Mouse (Mus musculus) layer of hippocampus, adult 18-20 months (tissue): ENCODE results near the gene Limch1. TPM values are rescaled to one million over a fixed set of nuclear protein-coding genes. Genes with fewer than 3 reads are reported as not detected.

Experiments used
- DNase-seq, 2 experiments: peaks; one replicate each; pipeline ENCODE4 v3.0.0; 2022; ENCODE audit warnings: low spot score in 2 of 2
- total RNA-seq, 2 experiments: library from RNA; stranded (reverse); gene quantifications; 2 replicates each; pipeline ENCODE4 v1.2.3; 2021

The Limch1 gene
- total RNA-seq, 2 experiments from 2014 or later, result 122 to 133 TPM

DNA sequence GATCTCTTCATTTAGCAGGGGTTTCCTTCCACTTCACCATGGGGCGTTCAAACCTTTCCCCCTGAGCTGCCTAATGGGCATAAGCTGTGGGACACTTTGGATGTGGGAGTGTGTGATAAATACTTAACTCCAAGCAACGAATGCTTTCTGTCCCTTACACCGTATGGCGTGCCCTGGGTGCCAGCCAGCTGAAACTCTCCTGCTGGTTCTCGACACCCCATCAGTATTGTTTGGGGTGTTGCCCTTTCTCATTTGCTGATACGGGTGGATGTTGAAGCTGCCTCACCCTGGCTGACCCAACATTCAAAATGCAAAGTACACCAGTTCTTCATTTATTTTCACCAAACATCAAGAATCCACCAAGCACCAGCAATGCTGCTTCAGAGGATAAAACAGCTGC is 168.2 kb downstream of the Limch1 start:
- peak in 1 of 2 experiments; percentile 25 for DNase-seq

DNA sequence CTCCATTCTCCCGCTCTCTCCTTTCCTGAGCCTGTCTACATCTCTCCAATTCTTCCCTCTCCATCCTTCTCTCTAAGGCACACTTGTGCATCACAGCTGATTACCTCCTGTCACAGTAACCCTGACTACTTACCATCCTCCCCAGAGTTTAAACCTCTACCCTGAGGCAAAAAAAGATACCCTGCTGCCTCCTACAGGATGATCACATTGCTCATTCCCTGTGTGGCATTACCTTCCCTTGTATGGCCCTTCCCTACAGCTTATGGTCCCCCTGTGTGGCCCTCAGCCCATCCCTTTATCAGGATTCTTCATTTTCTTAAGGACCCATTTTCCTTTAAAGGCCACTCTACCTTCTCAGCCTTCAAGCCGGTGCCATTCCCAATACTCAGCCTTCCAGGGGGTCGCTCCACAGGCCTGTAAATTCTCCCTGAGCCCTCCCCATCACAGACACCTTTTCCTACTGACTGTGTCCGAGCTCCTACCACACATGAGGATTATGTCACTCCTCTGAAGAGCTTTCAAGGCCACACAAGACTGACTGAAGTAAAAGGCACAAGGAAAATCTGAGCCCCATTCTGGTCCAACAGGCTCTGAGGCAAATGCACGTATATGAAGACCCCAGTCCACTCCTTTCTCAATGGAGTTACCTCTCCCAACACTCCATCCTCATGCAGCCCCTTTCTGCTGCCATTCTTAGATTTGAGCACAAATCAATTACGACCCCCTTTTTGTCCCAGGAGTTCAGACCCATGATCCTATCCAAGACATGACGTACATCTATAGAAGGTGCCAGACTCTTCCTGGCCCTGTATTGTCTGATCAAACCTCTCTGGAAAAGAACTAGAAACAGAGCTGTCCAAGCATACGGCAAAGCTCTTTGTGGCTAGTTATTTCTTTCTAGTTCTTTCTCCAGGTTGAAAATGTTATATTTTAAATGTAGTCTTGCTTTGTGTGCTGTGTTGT is 172.0 kb downstream of the Limch1 start:
- DNase-seq, result no peak

DNA sequence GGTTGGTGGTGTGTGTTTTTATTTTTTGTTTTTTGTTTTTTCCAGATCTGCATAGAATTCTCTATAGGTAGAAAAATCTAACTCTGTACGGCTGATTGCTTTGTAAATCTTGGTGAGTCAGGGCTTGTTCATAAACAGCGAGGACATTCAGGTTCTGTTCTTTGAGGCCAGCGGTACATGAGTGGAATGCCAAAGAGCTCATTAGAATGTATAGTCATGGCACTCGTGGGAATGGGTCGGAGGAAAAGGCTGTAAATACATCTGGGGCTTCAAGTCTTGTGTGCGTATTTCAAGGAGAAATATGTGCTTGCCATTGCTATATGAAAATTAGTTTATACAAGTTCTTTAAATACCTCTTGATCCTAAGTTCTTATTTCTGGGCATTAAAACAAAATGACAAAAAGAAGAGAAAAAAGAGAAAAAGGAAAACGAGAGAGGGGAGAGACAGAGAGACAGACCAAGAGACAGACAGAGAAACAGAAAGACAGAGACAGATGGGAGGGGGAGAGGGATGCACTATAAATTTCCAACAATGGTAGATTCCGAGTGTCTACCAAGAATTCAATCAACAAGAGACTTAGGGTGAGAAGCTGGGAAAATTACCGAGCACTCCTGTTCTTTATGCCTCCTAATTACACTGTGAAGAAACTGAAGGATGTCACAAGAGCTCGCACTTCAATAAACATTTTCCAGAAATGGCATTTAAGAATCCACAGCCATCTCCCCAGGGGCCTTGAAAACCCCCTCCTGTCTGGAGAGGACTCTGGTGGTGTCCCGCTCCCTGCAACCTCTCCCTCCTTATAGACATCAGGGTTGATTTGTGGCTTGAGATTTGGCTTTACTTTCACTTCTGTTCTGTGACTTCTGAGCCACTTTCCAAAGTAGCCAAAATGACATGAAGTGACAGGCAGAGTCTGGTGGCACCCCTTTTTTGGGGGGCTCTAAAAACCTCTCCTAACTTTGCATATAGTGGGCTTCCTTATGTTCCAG is 173.0 kb downstream of the Limch1 start:
- no peak for DNase-seq

- no peak for DNase-seq
Measured at GRCm38 (mm10) chr5:66922582-66922981, 177.0 kb downstream of the Limch1 start.

- DNase-seq, result no peak
Measured at GRCm38 (mm10) chr5:66929291-66929690, 183.7 kb downstream of the Limch1 start.

- DNase-seq, result no peak
Measured at GRCm38 (mm10) chr5:66933134-66933804, 187.6 kb downstream of the Limch1 start.

GRCm38 (mm10) chr5:66934585-66934984 is 189.0 kb downstream of the Limch1 start:
- DNase-seq, result no peak

- no peak for DNase-seq
Measured at GRCm38 (mm10) chr5:66937376-66937775, 191.7 kb downstream of the Limch1 start.

DNA sequence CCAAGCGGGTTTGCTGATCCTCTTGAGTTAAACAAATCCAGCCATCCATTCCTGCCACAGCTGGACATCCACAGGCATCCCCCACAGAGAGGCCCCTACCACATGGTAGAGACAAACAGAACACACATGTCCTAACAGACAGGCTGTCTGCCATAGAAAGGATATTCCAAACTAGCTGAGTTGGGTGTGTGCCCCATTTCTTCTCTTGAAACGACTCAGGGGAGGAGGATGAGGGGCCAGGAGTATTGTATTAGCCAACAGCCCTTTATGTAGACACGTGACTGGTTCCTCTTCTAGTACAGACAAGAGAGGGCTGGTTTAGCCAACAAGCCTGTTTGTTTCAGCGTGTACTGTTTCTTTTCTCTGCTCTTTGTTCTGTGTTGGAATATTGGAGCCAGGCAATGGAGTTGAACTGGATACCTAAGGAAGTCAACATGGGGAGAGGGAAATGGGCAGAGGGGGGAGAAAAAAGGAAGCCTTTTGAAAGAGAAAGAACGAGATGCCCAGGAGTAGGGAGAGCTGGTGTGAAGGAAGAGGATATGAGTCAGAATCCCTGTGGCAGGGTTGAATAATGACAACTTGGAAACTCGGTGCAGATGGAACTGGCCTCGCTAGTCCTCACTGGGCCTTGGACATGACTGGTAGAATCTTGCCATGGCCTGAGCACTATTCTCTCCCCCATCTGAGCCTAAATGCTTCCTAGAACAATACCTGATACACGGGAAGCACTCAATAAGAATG is 196.3 kb downstream of the Limch1 start:
- DNase-seq, result no peak

GRCm38 (mm10) chr5:66942922-66943321 is 197.3 kb downstream of the Limch1 start:
- no peak for DNase-seq

GRCm38 (mm10) chr5:66943521-66943920 is 197.9 kb downstream of the Limch1 start:
- peak in 1 of 2 experiments; percentile 22 for DNase-seq

DNA sequence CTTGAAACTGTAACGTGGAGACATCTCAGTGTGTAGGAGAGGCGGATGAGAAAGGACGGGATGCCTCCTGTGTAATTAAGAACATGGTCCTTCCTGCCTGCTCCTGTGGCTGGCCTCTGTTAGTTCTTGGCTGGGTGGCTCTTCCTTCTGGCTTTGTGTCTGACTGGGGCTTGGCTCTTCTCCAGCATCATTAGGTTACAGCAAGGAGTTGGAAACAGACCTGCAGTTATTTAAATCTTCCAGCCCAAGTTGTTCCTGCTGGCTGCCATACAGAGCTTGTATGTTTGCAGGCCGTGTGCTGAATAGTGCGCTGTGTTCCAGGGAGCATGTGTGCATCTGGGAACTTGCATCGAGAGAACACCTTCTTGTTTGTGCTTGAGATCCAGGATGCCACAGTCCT is 202.3 kb downstream of the Limch1 start:
- peak in 1 of 2 experiments; percentile 39 for DNase-seq

DNA sequence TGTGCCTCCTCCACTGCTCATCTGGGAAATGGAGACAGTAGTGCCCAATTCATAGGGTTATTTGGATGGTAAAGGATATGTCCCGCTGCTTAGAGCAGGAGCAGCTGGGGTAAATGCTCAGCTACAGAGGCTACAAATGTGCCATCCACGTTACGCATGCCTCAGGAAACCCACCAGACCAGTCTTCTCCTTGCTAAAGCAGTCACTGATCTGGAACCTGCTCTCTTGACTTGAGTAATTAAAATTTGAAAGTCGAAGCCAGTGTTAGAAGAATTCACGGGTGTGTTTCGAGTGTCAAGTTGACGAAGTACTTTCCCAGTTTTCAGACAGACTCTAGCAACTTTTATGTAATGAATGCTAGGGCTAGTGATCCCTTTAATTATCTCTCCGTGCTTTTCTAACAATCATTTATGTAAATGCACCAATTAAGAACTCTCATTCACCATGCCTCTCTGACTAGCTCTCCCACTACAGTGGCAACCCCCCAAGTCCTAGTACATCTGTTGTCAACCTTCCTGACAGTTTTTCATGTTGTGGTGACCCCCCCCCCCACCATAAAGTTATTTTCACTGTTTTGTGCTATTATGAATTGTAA is 203.6 kb downstream of the Limch1 start:
- no peak for DNase-seq

DNA sequence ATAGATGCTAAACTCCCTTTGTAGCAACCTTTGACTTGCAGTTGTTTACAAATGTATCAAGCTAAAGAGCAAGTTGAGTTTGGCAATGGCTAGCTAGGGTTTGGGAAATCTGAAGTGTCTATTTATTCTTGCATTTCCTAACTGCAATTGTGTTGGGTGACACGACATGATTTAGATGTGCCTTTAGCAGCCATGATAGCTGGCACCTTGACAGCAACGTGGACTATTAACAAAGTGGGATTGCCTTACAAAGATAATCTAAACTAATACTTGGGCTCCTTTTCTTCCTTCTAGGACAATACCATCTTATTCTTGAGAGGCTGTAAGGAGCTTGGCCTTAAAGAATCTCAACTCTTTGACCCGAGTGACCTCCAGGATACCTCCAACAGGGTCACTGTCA is 207.7 kb downstream of the Limch1 start:
- no peak for DNase-seq

DNA sequence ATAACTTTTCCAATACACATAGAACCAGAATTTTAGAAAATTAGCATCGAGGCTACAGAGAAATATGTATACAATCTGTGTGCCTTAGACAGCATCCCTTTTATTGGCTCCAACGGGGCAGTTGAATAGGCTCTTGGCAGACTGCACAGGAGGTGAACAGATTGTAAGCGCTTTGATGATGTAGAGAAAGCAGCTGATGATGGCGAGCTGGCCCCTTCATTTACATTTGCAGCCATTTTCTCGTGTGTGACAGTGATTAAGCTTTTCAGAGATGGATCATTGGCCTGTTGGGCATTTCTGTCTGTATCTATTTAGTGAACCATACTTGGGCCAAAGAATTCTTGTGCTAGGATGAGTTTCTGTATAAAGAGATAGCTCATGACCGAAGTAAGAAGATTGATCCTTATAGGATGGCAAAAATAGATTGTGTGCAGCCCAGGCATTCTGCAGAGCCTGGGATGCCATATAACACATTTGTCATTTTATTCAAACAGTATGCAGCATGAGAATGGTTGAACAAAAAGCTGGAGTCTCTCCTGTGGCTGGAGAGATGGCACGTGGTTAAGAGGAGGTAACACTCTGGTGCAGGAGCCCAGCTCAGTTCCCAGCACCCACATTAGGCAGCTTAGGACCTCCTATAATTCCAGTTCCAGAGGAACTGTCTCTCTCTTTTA is 208.5 kb downstream of the Limch1 start:
- peak; percentile 64 to 86 for DNase-seq

GRCm38 (mm10) chr5:66955245-66955644 is 209.6 kb downstream of the Limch1 start:
- no peak for DNase-seq

DNA sequence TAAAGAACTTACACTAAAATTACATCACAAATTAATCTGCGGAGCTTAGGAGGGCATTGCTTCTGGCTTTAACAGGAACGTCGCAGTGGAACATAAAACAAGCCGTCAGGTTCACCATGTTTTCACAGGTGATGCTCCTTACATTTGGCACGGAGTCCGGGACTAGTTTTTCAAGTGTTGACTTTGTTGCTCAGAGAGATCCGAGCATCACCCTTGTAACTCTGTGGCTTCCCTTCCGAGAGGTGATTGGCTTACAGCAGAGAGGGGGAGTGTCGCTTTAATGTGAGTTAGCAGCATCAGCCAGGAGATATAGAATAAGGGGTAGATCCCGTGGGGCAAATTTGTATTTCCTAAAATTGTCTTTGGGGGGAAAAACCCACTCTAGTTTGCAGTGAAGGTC is 212.0 kb downstream of the Limch1 start:
- DNase-seq, result no peak

DNA sequence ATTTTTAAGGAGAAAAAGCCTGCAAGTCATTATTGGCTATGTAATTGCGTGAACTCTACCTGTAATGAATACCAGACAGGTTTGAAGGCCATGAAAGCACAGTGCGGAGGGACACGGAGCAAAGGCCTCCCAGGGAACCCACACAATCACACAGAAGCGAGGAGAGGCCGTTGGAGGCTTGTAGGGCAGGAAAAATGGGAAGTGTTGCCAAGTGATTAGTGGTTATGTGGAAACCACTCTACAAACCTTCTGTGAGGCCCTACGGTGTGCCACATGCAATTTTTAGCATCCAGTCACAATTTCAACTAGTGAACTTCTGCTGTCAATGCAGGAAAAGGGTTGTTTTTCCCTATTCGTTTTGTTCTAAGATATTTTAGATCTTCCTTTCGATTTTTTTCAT is 212.5 kb downstream of the Limch1 start:
- DNase-seq, result peak in 1 of 2 experiments; percentile 53

GRCm38 (mm10) chr5:66959968-66960367 is 214.3 kb downstream of the Limch1 start:
- peak in 1 of 2 experiments; percentile 29 for DNase-seq
